Mouse (Mus musculus): ENCODE data around the gene Spaca6. TPM values are rescaled to one million over a fixed set of nuclear protein-coding genes. Genes with fewer than 3 reads are reported as not detected.

Spaca6 gene
- polyA plus RNA-seq, 1 experiment, result 11.2 TPM

DNA sequence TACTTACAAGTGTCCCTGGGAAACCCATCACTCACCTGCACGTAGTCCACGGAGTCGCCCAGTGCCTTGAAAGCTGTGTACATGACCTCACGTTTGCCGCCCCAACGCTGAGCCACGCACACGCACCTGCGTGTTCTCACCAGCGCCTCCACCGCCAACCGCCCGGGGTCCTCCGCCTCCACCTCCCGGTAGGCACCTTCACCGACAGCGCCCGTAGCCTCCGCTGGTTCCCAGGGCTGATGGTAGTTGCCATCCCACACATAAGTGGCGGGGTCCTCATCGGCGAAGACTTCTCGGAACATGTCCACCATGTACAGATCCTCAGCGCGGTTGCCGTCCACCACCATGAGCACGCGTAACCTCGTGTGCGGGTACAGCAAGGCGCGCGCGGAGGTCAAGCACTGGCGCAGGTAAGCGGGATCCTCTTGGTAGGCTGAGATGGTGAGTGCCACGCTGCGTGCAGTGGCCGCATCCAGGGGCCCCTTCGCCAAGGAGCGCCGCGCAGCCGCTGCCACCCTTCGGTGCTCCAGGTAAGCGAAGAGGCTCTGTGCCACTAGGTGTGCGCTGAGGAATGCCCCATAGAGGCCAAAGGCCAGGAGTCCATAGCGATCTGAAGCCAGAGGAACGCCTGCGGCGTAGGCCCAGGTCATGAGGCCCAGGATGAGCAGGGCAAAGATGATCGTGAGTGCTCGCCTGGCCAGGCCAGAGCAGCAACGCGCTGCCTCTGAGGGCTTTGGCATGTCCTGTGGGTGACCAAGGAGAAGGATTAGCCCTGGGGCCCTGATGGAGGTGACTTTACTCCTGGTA is 23.2 kb downstream of the Spaca6 start:
- H3K79me3 ChIP-seq (ENCODE audit: low read depth), result peaks cover 9% of the 10 kb centered on the region
- H3ac ChIP-seq (ENCODE audit: control insufficient read depth, insufficient read length, low read depth), result no peak overlapping the region
- H3K79me2 ChIP-seq (ENCODE audit: control insufficient read depth, insufficient read depth), result peaks cover 25% of the 10 kb centered on the region
- H3K4me3 ChIP-seq (ENCODE audit: insufficient read depth, poor library complexity, severe bottlenecking), result no peak overlapping the region
- H3K36me3 ChIP-seq (ENCODE audit: control insufficient read depth, insufficient read depth), result peaks cover 20% of the 10 kb centered on the region
- no peak for TF ChIP-seq USF1 (IDR thresholded peaks at IDR 0.05; ENCODE audit: low read depth)
- no peak for TF ChIP-seq MYOD1 (IDR thresholded peaks at IDR 0.05; ENCODE audit: control insufficient read depth, insufficient read length, low read depth)
- H3K27me3 ChIP-seq (ENCODE audit: control insufficient read depth, insufficient read depth, insufficient read length), result no peaks in the 10 kb centered on the region

DNA sequence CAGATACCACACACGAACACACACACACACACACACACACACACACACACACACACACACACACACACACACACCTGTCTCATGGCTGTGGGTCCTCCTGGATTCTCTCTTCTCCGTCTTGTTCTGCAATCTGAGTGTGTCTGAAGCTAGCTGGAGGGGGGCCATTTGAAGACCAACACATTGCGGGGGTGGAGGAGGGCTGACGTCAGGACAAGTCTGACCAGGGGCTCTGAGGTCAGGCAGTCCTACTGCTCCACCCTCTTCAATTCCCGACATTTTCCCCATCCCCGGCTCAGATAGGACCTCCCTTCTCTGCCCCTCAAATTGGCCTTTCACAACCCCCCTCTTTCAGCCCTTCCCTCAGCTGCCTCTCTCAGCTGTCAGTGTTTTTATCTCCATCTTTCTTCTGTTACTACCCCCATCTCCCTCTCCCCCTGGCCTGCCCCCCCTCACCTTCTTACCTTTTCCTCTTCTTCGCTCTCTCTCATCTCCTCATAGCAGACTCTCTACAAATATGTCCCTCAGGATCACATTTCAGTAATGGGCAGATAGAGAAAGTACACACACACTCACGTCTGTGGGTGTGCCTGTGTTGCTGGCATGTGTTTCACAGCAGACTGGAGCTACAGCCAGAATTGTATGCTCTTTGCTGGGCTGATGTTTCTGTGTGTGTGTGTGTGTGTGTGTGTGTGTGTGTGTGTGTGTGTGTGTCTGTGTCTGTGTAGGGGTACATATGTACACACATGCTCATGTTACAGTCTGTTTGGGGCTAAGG is 28.3 kb downstream of the Spaca6 start, which contains the start of gene Has1:
Has1 (minus strand) TSS at position 142 of the 775 bp plus-strand sequence.
- no peak within 1 kb of the TSS for H3K4me3 ChIP-seq (ENCODE audit: insufficient read depth, poor library complexity, severe bottlenecking)
- TF ChIP-seq MYOD1 (IDR thresholded peaks at IDR 0.05; ENCODE audit: control insufficient read depth, insufficient read length, low read depth) (no peak), USF1 (IDR thresholded peaks at IDR 0.05; ENCODE audit: low read depth) (no peak), MAX (IDR thresholded peaks at IDR 0.05) (no peak), CTCF (IDR thresholded peaks at IDR 0.05; ENCODE audit: control insufficient read depth, insufficient read depth, insufficient read length) (no peak), CEBPB (IDR thresholded peaks at IDR 0.05; ENCODE audit: low read depth) (no peak), FOSL1 (IDR thresholded peaks at IDR 0.05; ENCODE audit: insufficient read depth, low read length, poor library complexity, severe bottlenecking) (no peak), MYOG (IDR thresholded peaks at IDR 0.05; ENCODE audit: control insufficient read depth, extremely low read depth, insufficient read length) (no peak)
- H3K79me3 ChIP-seq (ENCODE audit: low read depth), result peaks cover 8% of the 10 kb centered on the region

DNA sequence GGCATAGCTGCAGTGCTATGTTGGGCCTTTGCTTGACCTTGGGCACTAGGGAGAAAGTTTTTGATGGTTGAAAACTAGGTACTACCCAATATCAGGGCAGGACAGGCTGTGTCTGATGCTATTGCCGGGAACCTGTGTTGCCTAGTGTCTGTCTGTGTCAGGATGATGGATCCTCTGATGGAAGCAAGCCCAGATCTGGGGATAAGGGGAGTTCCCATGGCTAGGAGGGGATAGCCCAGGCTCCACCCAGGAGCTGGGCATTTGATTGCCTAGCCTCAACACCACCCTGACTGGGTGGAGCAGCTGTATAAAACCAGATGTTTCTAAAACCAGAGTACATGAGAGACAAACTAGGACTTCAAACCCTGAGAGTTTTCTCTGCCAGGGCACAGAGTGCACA is 29.7 kb downstream of the Spaca6 start:
- no peaks in the 10 kb centered on the region for H3K27me3 ChIP-seq (ENCODE audit: control insufficient read depth, insufficient read depth, insufficient read length)
- H3K36me3 ChIP-seq (ENCODE audit: control insufficient read depth, insufficient read depth), result no peaks in the 10 kb centered on the region
- peaks cover 28% of the 10 kb centered on the region for H3K79me2 ChIP-seq (ENCODE audit: control insufficient read depth, insufficient read depth)
- peaks cover 6% of the 10 kb centered on the region for H3K79me3 ChIP-seq (ENCODE audit: low read depth)
- no peak overlapping the region for H3K4me3 ChIP-seq (ENCODE audit: insufficient read depth, poor library complexity, severe bottlenecking)
- peak overlapping the region; percentile 39 for H3ac ChIP-seq (ENCODE audit: control insufficient read depth, insufficient read length, low read depth)
- no peak for TF ChIP-seq FOSL1 (IDR thresholded peaks at IDR 0.05; ENCODE audit: insufficient read depth, low read length, poor library complexity, severe bottlenecking)
- no peak for TF ChIP-seq CEBPB (IDR thresholded peaks at IDR 0.05; ENCODE audit: low read depth)
- peak; percentile 5 for TF ChIP-seq MYOD1 (IDR thresholded peaks at IDR 0.05; ENCODE audit: control insufficient read depth, insufficient read length, low read depth)

More for the DNA sequence above, 28.3 kb downstream of the Spaca6 start, which contains the start of gene Has1:
- H3K79me2 ChIP-seq (ENCODE audit: control insufficient read depth, insufficient read depth), result peaks cover 28% of the 10 kb centered on the region
- H3K27me3 ChIP-seq (ENCODE audit: control insufficient read depth, insufficient read depth, insufficient read length), result no peaks in the 10 kb centered on the region
- no peaks in the 10 kb centered on the region for H3K36me3 ChIP-seq (ENCODE audit: control insufficient read depth, insufficient read depth)
- no peak within 1 kb of the TSS for H3ac ChIP-seq (ENCODE audit: control insufficient read depth, insufficient read length, low read depth)

DNA sequence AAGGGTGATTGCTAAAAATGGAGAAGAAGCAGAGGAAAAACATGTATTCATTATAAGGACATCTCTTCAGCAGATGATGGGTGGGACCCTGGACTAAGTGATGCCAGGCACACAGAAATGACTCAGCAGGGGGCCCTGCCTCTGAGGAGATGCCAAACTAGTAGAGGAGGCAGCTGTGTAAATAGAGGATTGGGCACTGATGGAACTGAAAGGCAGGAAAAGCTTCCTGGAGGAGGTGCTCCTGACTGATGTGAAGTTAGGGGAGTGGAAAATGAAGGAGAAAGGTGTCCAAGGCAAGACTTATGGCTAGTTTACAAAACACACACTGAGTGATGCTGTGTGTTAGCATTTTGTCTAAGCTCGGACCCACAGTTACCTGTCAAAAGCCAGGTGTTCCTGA is 30.5 kb downstream of the Spaca6 start:
- Histone ChIP-seq H3K27me3 (ENCODE audit: control insufficient read depth, insufficient read depth, insufficient read length) (no peaks in the 10 kb centered on the region), H3K4me3 (ENCODE audit: insufficient read depth, poor library complexity, severe bottlenecking) (no peak overlapping the region), H3ac (ENCODE audit: control insufficient read depth, insufficient read length, low read depth) (no peak overlapping the region), H3K36me3 (ENCODE audit: control insufficient read depth, insufficient read depth) (no peaks in the 10 kb centered on the region), H3K79me3 (ENCODE audit: low read depth) (peaks cover 6% of the 10 kb centered on the region), H3K79me2 (ENCODE audit: control insufficient read depth, insufficient read depth) (peaks cover 28% of the 10 kb centered on the region)
- TF ChIP-seq MYOD1 (IDR thresholded peaks at IDR 0.05; ENCODE audit: control insufficient read depth, insufficient read length, low read depth) (peak; percentile 95), FOSL1 (IDR thresholded peaks at IDR 0.05; ENCODE audit: insufficient read depth, low read length, poor library complexity, severe bottlenecking) (peak; percentile 40), MAX (IDR thresholded peaks at IDR 0.05) (peak; percentile 70), MYOG (IDR thresholded peaks at IDR 0.05; ENCODE audit: control insufficient read depth, extremely low read depth, insufficient read length) (no peak)

DNA sequence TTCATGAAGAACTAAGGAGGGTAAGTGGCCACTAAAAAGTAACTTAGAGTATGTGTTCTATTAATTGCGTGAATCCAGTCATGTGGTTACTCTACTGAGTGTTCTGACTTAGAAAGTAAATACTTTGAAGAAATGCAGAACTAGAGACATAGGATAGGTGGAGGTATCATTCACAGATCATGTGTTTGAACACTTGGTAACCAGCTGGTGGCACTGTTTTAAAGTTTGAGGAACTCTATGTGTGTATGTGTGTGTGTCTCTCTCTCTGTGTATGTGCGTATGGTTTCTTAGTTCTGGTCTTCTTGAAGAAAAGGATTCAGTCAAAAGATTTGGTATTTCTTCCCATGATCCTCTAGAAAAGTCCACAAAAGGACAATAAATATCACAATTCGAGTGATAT is 33.2 kb downstream of the Spaca6 start:
- no peaks in the 10 kb centered on the region for H3K79me3 ChIP-seq (ENCODE audit: low read depth)
- peaks cover 3% of the 10 kb centered on the region for H3K79me2 ChIP-seq (ENCODE audit: control insufficient read depth, insufficient read depth)
- no peak overlapping the region for H3K4me3 ChIP-seq (ENCODE audit: insufficient read depth, poor library complexity, severe bottlenecking)
- peaks cover 4% of the 10 kb centered on the region for H3K36me3 ChIP-seq (ENCODE audit: control insufficient read depth, insufficient read depth)
- no peak overlapping the region for H3ac ChIP-seq (ENCODE audit: control insufficient read depth, insufficient read length, low read depth)
- TF ChIP-seq CEBPB (IDR thresholded peaks at IDR 0.05; ENCODE audit: low read depth), result no peak
- no peak for TF ChIP-seq USF1 (IDR thresholded peaks at IDR 0.05; ENCODE audit: low read depth)
- no peak for TF ChIP-seq MAX (IDR thresholded peaks at IDR 0.05)
- TF ChIP-seq MYOG (IDR thresholded peaks at IDR 0.05; ENCODE audit: control insufficient read depth, extremely low read depth, insufficient read length), result no peak
- TF ChIP-seq FOSL1 (IDR thresholded peaks at IDR 0.05; ENCODE audit: insufficient read depth, low read length, poor library complexity, severe bottlenecking), result no peak
- no peak for TF ChIP-seq MYOD1 (IDR thresholded peaks at IDR 0.05; ENCODE audit: control insufficient read depth, insufficient read length, low read depth)
- TF ChIP-seq CTCF (IDR thresholded peaks at IDR 0.05; ENCODE audit: control insufficient read depth, insufficient read depth, insufficient read length), result no peak
- H3K27me3 ChIP-seq (ENCODE audit: control insufficient read depth, insufficient read depth, insufficient read length), result no peaks in the 10 kb centered on the region

Data from C2C12 (cell line).